Mouse (Mus musculus): ENCODE results near the gene Slc16a1. TPM values are rescaled to one million over a fixed set of nuclear protein-coding genes. Genes with fewer than 3 reads are reported as not detected.

Slc16a1 gene
- total RNA-seq (2022), result 10 to 100 TPM; 17.5 to 29.1 (median 23.5) TPM

GRCm38 (mm10) chr3:104638403-104638779 is at the start of gene Slc16a1:
TSS of gene Slc16a1 (plus strand) at chr3:104638668.
- DNase-seq, result peak; percentile 83

- DNase-seq, result no peak
These were observed 41.9 kb upstream of the Slc16a1 start for GRCm38 (mm10) chr3:104596451-104597134.

- DNase-seq, result peak; percentile 47
These were observed 41.2 kb upstream of the Slc16a1 start for GRCm38 (mm10) chr3:104597135-104597764.

GRCm38 (mm10) chr3:104599296-104600150 is 38.9 kb upstream of the Slc16a1 start:
- DNase-seq, result no peak

GRCm38 (mm10) chr3:104600691-104601090 is 37.8 kb upstream of the Slc16a1 start:
- DNase-seq, result no peak

- no peak for DNase-seq
These were observed 36.8 kb upstream of the Slc16a1 start for GRCm38 (mm10) chr3:104601680-104602079.

- DNase-seq, result peak; percentile 26
These were observed 28.6 kb upstream of the Slc16a1 start for GRCm38 (mm10) chr3:104609690-104610380.

GRCm38 (mm10) chr3:104610453-104611230 is 27.8 kb upstream of the Slc16a1 start:
- no peak for DNase-seq

GRCm38 (mm10) chr3:104611951-104612350 is 26.5 kb upstream of the Slc16a1 start:
- no peak for DNase-seq

- no peak for DNase-seq
These were observed 25.4 kb upstream of the Slc16a1 start for GRCm38 (mm10) chr3:104613102-104613501.

- no peak for DNase-seq
These were observed 24.4 kb upstream of the Slc16a1 start for GRCm38 (mm10) chr3:104614081-104614480.

- no peak for DNase-seq
These were observed 23.3 kb upstream of the Slc16a1 start for GRCm38 (mm10) chr3:104615216-104615615.

GRCm38 (mm10) chr3:104616155-104616554 is 22.3 kb upstream of the Slc16a1 start:
- no peak for DNase-seq

GRCm38 (mm10) chr3:104621841-104622240 is 16.6 kb upstream of the Slc16a1 start:
- no peak for DNase-seq

GRCm38 (mm10) chr3:104629810-104630209 is 8.7 kb upstream of the Slc16a1 start:
- no peak for DNase-seq

- no peak for DNase-seq
These were observed 7.5 kb upstream of the Slc16a1 start for GRCm38 (mm10) chr3:104630941-104631340.

- no peak for DNase-seq
These were observed 5.8 kb upstream of the Slc16a1 start for GRCm38 (mm10) chr3:104632560-104633162.

- DNase-seq, result no peak
These were observed 2.0 kb upstream of the Slc16a1 start for GRCm38 (mm10) chr3:104636491-104636890.

- peak; percentile 31 for DNase-seq
These were observed 753 bp upstream of the Slc16a1 start for GRCm38 (mm10) chr3:104637427-104638402.

All from adrenal gland, adult 8-10 months (tissue).